In the genomic region with DNA sequence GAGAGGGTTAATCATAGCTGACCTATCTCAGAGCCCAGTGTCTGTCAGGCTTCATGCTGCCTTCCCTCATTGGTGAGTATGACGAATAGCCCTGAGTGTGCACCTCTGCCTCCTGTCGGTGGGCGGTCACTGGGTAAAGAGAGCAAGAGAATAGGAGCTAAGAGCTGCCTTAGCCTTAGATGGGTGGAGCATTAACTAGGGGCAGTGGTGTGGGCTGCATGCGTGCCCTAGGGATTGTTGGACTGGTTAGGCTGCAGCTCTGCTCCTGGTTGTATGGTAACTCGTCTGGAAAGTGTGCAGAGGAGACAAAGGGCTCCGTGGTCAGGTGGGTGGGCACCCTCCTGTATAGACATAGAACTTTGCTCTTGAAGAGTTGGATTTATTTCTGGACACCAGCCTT, we compare ENCODE assay signal across 17 mouse cellular contexts.
"Had no signal": no experiment of that assay in that cellular context is flagged by ENCODE, and none has a peak within 500 bp of the region (broad histone marks: within the 10 kb centered on the region; RNA-seq: fewer than 3 reads in every experiment).

No protein-coding gene starts in this region.

- H3K27me3 ChIP-seq: midbrain, embryonic 12.5 days; neural tube, embryonic 13.5 days; neural tube, embryonic 15.5 days; stomach, embryonic 15.5 days had no signal

- H3K4me3 ChIP-seq: midbrain, embryonic 10.5 days; midbrain, embryonic 12.5 days; myocyte; neural tube, embryonic 13.5 days; neural tube, embryonic 15.5 days; stomach, embryonic 15.5 days had no signal

- H3K27ac ChIP-seq: midbrain, embryonic 10.5 days; midbrain, embryonic 12.5 days; neural tube, embryonic 13.5 days; neural tube, embryonic 15.5 days; stomach, embryonic 15.5 days had no signal

- DNase-seq: lung, adult 18-20 months; lung, embryonic 14.5 days; lung, postnatal 10 days; lung, postnatal 4 days; midbrain, embryonic 14.5 days; retina, postnatal 1 day; right cerebral cortex, adult 18-20 months; thymus, adult 18-20 months; thymus, postnatal 14 days; thymus, postnatal 36 days had no signal

- H3K36me3 ChIP-seq: midbrain, embryonic 12.5 days; neural tube, embryonic 13.5 days; stomach, embryonic 15.5 days had no signal

- H3K9ac ChIP-seq: lung, embryonic 14.5 days; midbrain, embryonic 12.5 days; neural tube, embryonic 13.5 days; neural tube, embryonic 15.5 days; stomach, embryonic 15.5 days had no signal

- ATAC-seq: midbrain, embryonic 16.5 days had no signal

- H3K4me1 ChIP-seq: neural tube, embryonic 15.5 days; stomach, embryonic 15.5 days had no signal

- H3K9me3 ChIP-seq: midbrain, embryonic 10.5 days; midbrain, embryonic 12.5 days; neural tube, embryonic 13.5 days; neural tube, embryonic 15.5 days; stomach, embryonic 15.5 days had no signal

- H3K4me2 ChIP-seq: lung, embryonic 14.5 days; midbrain, embryonic 12.5 days; neural tube, embryonic 13.5 days; neural tube, embryonic 15.5 days; stomach, embryonic 15.5 days had no signal
